Mouse (Mus musculus) MEL (cell line): ENCODE results near the gene Hoxc4. TPM values are rescaled to one million over a fixed set of nuclear protein-coding genes. Genes with fewer than 3 reads are reported as not detected.

Experiments
- DNase-seq: peaks from one replicate; pipeline ENCODE4 v3.0.0; 2011; ENCODE audit warnings: low read depth, low spot score
- H3K27ac ChIP-seq: 2 replicates; pipeline ENCODE4 v1.5.1; 2012; ENCODE audit warnings: low read depth, mild to moderate bottlenecking, control low read depth, low read length, moderate library complexity; ENCODE audit not compliant: control insufficient read depth
- H3K27me3 ChIP-seq, 2 experiments: fragments of 150-350 bp in 1 of 2; sonication (generic) in 1 of 2; 2 replicates each; pipeline ENCODE4 v1.6.1; 2012; ENCODE audit warnings: low read length in 2 of 2, mild to moderate bottlenecking in 2 of 2, improper control_type of control experiment in 1 of 2, moderate library complexity in 1 of 2; ENCODE audit not compliant: insufficient read depth in 2 of 2, control insufficient read depth in 1 of 2
- H3K36me3 ChIP-seq, 2 experiments: 2 replicates each; pipeline ENCODE4 v1.6.1; 2012 to 2014; ENCODE audit warnings: low read length in 2 of 2, improper control_type of control experiment in 1 of 2, inconsistent platforms in 1 of 2, mild to moderate bottlenecking in 1 of 2; ENCODE audit not compliant: insufficient read depth in 2 of 2, control insufficient read depth in 1 of 2
- H3K4me1 ChIP-seq, 2 experiments: fragments of 150-350 bp in 1 of 2; sonication (generic) in 1 of 2; 2 replicates each; pipeline ENCODE4 v1.6.1; 2012; ENCODE audit warnings: low read length in 2 of 2, improper control_type of control experiment in 1 of 2, mild to moderate bottlenecking in 1 of 2; ENCODE audit not compliant: insufficient read depth in 2 of 2, control insufficient read depth in 1 of 2
- H3K4me3 ChIP-seq, 2 experiments: fragments of 150-350 bp in 1 of 2; sonication (generic) in 1 of 2; 2 replicates each; pipeline ENCODE4 v1.5.1; 2012; ENCODE audit warnings: low read depth in 2 of 2, low read length in 2 of 2, mild to moderate bottlenecking in 2 of 2, moderate library complexity in 2 of 2, control low read depth in 1 of 2, improper control_type of control experiment in 1 of 2; ENCODE audit not compliant: control insufficient read depth in 1 of 2, insufficient read depth in 1 of 2
- H3K79me2 ChIP-seq: 2 replicates; pipeline ENCODE4 v1.6.1; 2012; ENCODE audit warnings: mild to moderate bottlenecking, low read length, moderate library complexity; ENCODE audit not compliant: control insufficient read depth, poor library complexity, insufficient read depth
- H3K9ac ChIP-seq: 2 replicates; pipeline ENCODE4 v1.6.1; 2012; ENCODE audit warnings: low read depth, mild to moderate bottlenecking, control low read depth, low read length, moderate library complexity; ENCODE audit not compliant: control insufficient read depth, poor library complexity, severe bottlenecking
- H3K9me3 ChIP-seq: fragments of 150-350 bp; sonication (generic); replicated peaks from 2 replicates; pipeline ENCODE4 v1.6.1; 2012; ENCODE audit warnings: mild to moderate bottlenecking, low read length, improper control_type of control experiment, moderate library complexity; ENCODE audit not compliant: insufficient read depth
- BHLHE40 ChIP-seq: IDR thresholded peaks from 2 replicates; pipeline ENCODE4 v1.6.1; 2012; ENCODE audit warnings: low read depth, mild to moderate bottlenecking, inconsistent platforms, low read length, improper control_type of control experiment, borderline replicate concordance
- CHD1 ChIP-seq: IDR thresholded peaks from 2 replicates; pipeline ENCODE4 v1.6.1; 2012; ENCODE audit warnings: low read depth, mild to moderate bottlenecking, inconsistent platforms, low read length, improper control_type of control experiment
- CHD2 ChIP-seq: IDR thresholded peaks from 2 replicates; pipeline ENCODE4 v1.6.1; 2011; ENCODE audit warnings: low read length, improper control_type of control experiment
- CTCF ChIP-seq, 3 experiments: IDR thresholded peaks in 2 of 3; conservative IDR thresholded peaks in 1 of 3; 2 replicates each; pipeline ENCODE4 v1.5.1; 2011 to 2012; ENCODE audit warnings: low read length in 3 of 3, low read depth in 2 of 3, mild to moderate bottlenecking in 2 of 3, improper control_type of control experiment in 1 of 3, inconsistent platforms in 1 of 3, mixed read lengths in 1 of 3, moderate library complexity in 1 of 3; ENCODE audit not compliant: control insufficient read depth in 1 of 3, insufficient read depth in 1 of 3, poor library complexity in 1 of 3, severe bottlenecking in 1 of 3
- ELF1 ChIP-seq: IDR thresholded peaks from 2 replicates; pipeline ENCODE4 v1.6.1; 2014; ENCODE audit warnings: low read depth, mild to moderate bottlenecking, inconsistent platforms, low read length, improper control_type of control experiment, moderate library complexity
- EP300 ChIP-seq, 2 experiments: IDR thresholded peaks; 2 replicates each; pipeline ENCODE4 v1.6.1; 2011; ENCODE audit warnings: improper control_type of control experiment in 2 of 2, low read length in 2 of 2, low read depth in 1 of 2, mild to moderate bottlenecking in 1 of 2
- ETS1 ChIP-seq: IDR thresholded peaks from 2 replicates; pipeline ENCODE4 v1.6.1; 2012; ENCODE audit warnings: low read depth, mild to moderate bottlenecking, inconsistent platforms, low read length, improper control_type of control experiment, moderate library complexity
- GATA1 ChIP-seq: IDR thresholded peaks from 2 replicates; pipeline ENCODE4 v1.6.1; 2011; ENCODE audit warnings: low read depth, low read length, improper control_type of control experiment
- JUND ChIP-seq: IDR thresholded peaks from 2 replicates; pipeline ENCODE4 v1.6.1; 2011; ENCODE audit warnings: low read depth, mild to moderate bottlenecking, improper control_type of control experiment, low read length
- MAFK ChIP-seq: IDR thresholded peaks from 2 replicates; pipeline ENCODE4 v1.6.1; 2011; ENCODE audit warnings: low read depth, mild to moderate bottlenecking, low read length, improper control_type of control experiment, borderline replicate concordance
- MAZ ChIP-seq: IDR thresholded peaks from 2 replicates; pipeline ENCODE4 v1.6.1; 2012; ENCODE audit warnings: low read depth, mild to moderate bottlenecking, inconsistent platforms, low read length, improper control_type of control experiment
- MEF2A ChIP-seq: IDR thresholded peaks from 2 replicates; pipeline ENCODE4 v1.6.1; 2014; ENCODE audit warnings: low read depth, mild to moderate bottlenecking, inconsistent platforms, low read length, improper control_type of control experiment; ENCODE audit not compliant: poor library complexity, insufficient replicate concordance, severe bottlenecking; ENCODE audit errors: extremely low read depth
- MYC ChIP-seq: IDR thresholded peaks from 2 replicates; pipeline ENCODE4 v1.6.1; 2011; ENCODE audit warnings: low read depth, mild to moderate bottlenecking, low read length, improper control_type of control experiment, moderate library complexity
- NRF1 ChIP-seq: IDR thresholded peaks from 2 replicates; pipeline ENCODE4 v1.6.1; 2014; ENCODE audit warnings: low read depth, mild to moderate bottlenecking, inconsistent platforms, low read length, improper control_type of control experiment, moderate library complexity; ENCODE audit not compliant: poor library complexity, insufficient read depth, severe bottlenecking
- POLR2A ChIP-seq, 2 experiments: IDR thresholded peaks; 2 replicates each; pipeline ENCODE4 v1.6.1; 2011 to 2012; ENCODE audit warnings: low read length in 2 of 2, mild to moderate bottlenecking in 2 of 2, control low read depth in 1 of 2, improper control_type of control experiment in 1 of 2, low read depth in 1 of 2, moderate library complexity in 1 of 2; ENCODE audit not compliant: control insufficient read depth in 1 of 2, insufficient read depth in 1 of 2, poor library complexity in 1 of 2
- POLR2AphosphoS2 ChIP-seq: IDR thresholded peaks from 2 replicates; pipeline ENCODE4 v1.6.1; 2011; ENCODE audit warnings: low read length, improper control_type of control experiment
- POLR2AphosphoS5 ChIP-seq: IDR thresholded peaks from 2 replicates; pipeline ENCODE4 v1.6.1; 2012; ENCODE audit warnings: low read depth, borderline replicate concordance, mild to moderate bottlenecking, inconsistent platforms, low read length, moderate library complexity, mixed read lengths
- SIN3A ChIP-seq: IDR thresholded peaks from 2 replicates; pipeline ENCODE4 v1.6.1; 2012; ENCODE audit warnings: low read length, improper control_type of control experiment, inconsistent platforms
- TAL1 ChIP-seq: IDR thresholded peaks from 2 replicates; pipeline ENCODE4 v1.6.1; 2012; ENCODE audit warnings: mild to moderate bottlenecking, inconsistent platforms, low read length, moderate library complexity, mixed read lengths
- UBTF ChIP-seq: IDR thresholded peaks from 2 replicates; pipeline ENCODE4 v1.6.1; 2012; ENCODE audit warnings: low read depth, mild to moderate bottlenecking, inconsistent platforms, low read length, improper control_type of control experiment, moderate library complexity, borderline replicate concordance; ENCODE audit not compliant: insufficient read depth
- ZMIZ1 ChIP-seq: IDR thresholded peaks from 2 replicates; pipeline ENCODE4 v1.6.1; 2012; ENCODE audit warnings: low read depth, mild to moderate bottlenecking, inconsistent platforms, low read length, improper control_type of control experiment, moderate library complexity
- polyA plus RNA-seq, 2 experiments: library from polyadenylated mRNA; stranded (reverse) in 1 of 2; unstranded in 1 of 2; fragments of >175 nt in 1 of 2; fragments of >200 nt in 1 of 2; gene quantifications; 2 replicates each; pipeline versions ENCODE4 v1.2.1 to v1.2.4; 2012; ENCODE audit warnings: low replicate concordance in 2 of 2, low read depth in 1 of 2; ENCODE audit not compliant: insufficient read length in 2 of 2, insufficient read depth in 1 of 2, missing spikeins in 1 of 2
- total RNA-seq: library from RNA; depleted of rRNA; stranded (reverse); fragments of 300-350 nt; gene quantifications from 2 replicates; pipeline ENCODE4 v1.2.3, GENCODE M21; 2012

The Hoxc4 gene
- total and polyA plus RNA-seq, 3 experiments: 2.6 to 9.4 TPM; not detected in 1

DNA sequence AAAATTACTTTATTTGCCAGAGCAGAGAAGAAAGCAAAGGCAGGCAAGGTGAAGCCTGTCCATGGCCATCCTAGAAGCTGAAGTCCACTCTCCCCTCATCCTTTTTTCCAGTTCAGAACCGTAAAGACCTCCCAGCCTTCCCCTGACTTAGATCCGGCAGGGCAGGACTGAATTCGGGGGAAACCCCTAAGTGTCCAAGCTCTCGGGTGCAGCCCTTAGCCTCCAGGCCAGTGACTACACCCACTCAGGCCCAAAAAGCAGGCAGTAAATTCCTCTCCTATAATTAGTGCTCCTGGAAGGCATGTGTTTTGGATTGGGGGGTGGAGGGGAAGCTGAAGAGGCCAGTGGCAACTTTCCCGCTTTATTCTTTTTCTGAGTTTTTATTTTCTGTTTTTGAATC lies 12.9 kb upstream of the Hoxc4 start:
- Histone ChIP-seq H3K9ac (no peak overlapping the region), H3K27ac (no peak overlapping the region), H3K27me3 (no peaks in the 10 kb centered on the region), H3K79me2 (peaks cover 18% of the 10 kb centered on the region), H3K36me3 (peaks cover 0 to 36% of the 10 kb centered on the region in 2 experiments; a peak in 2 of 4 replicates), H3K4me1 (peaks cover 24 to 43% of the 10 kb centered on the region in 2 experiments), H3K4me3 (no peak overlapping the region), H3K9me3 (no peaks in the 10 kb centered on the region)
- DNase-seq: no peak
- TF ChIP-seq ZMIZ1: no peak
- no peak for TF ChIP-seq CHD1
- TF ChIP-seq MEF2A: no peak
- no peak for TF ChIP-seq CHD2
- TF ChIP-seq UBTF: no peak
- TF ChIP-seq CTCF (IDR thresholded peaks at IDR 0.05 in 2 of 3, conservative IDR thresholded peaks at IDR 0.05 in 1 of 3; ENCODE audit: control insufficient read depth in 1 of 3, insufficient read depth in 1 of 3, low read depth in 2 of 3, low read length in 3 of 3, poor library complexity in 1 of 3, severe bottlenecking in 1 of 3): no peak
- no peak for TF ChIP-seq ETS1
- no peak for TF ChIP-seq JUND
- no peak for TF ChIP-seq MAFK
- no peak for TF ChIP-seq MAZ

DNA sequence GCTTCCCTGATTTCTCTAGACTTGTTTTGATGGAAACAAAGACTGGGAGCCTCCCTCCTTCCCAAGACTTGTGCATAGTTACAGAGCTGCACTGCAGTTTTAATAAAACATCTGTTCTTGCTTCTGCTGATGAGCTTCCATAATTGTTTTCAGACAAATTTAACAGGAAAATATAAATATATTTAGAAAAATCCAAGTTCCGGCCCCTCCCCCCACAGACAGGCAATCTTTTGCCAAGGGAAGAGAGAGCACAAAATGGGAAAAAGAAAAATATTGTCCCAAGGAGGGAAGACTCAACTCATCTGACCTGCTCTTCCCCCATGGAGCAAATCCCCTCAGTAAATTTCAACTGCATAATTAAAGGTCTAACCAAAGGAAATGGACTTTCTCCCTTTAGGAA lies 12.4 kb upstream of the Hoxc4 start:
- Histone ChIP-seq H3K9me3 (no peaks in the 10 kb centered on the region), H3K27me3 (no peaks in the 10 kb centered on the region), H3K36me3 (peaks cover 0 to 33% of the 10 kb centered on the region in 2 experiments; a peak in 2 of 4 replicates), H3K4me3 (no peak overlapping the region), H3K9ac (no peak overlapping the region), H3K79me2 (peaks cover 14% of the 10 kb centered on the region), H3K4me1 (peaks cover 20 to 38% of the 10 kb centered on the region in 2 experiments), H3K27ac (no peak overlapping the region)
- TF ChIP-seq ELF1: no peak
- TF ChIP-seq MYC: no peak
- no peak for TF ChIP-seq UBTF
- no peak for TF ChIP-seq POLR2AphosphoS5
- no peak for TF ChIP-seq NRF1
- no peak for TF ChIP-seq POLR2A (IDR thresholded peaks at IDR 0.05; ENCODE audit: control insufficient read depth in 1 of 2, insufficient read depth in 1 of 2, low read depth in 1 of 2, low read length in 2 of 2, poor library complexity in 1 of 2)
- no peak for TF ChIP-seq POLR2AphosphoS2
- TF ChIP-seq BHLHE40: no peak
- no peak for TF ChIP-seq SIN3A
- TF ChIP-seq TAL1: no peak
- TF ChIP-seq GATA1: no peak
- no peak; a peak in 1 of 4 replicates for TF ChIP-seq EP300 (IDR thresholded peaks at IDR 0.05; ENCODE audit: low read depth in 1 of 2, low read length in 2 of 2)
- DNase-seq: no peak
